Mouse (Mus musculus) midbrain, embryonic 14.5 days (tissue): ENCODE measurements around the gene Celf3. TPM values are rescaled to one million over a fixed set of nuclear protein-coding genes. Genes with fewer than 3 reads are reported as not detected.

ENCODE experiments used
- ATAC-seq: fragments of 200-750 bp; cut with Nextera tagmentation; 2 replicates; pipeline ENCODE4 v1.8.0; 2017; ENCODE audit warnings: moderate number of reproducible peaks, moderate library complexity; ENCODE audit not compliant: low FRiP score, low TSS enrichment
- DNase-seq: peaks from one replicate; pipeline ENCODE4 v3.0.0-alpha.2; 2015
- H3K27ac ChIP-seq: fragments of 300-500 bp; sonication (generic); replicated peaks from 2 replicates; pipeline ENCODE4 v1.5.1; 2014; ENCODE audit warnings: mild to moderate bottlenecking, low read depth, low read length, moderate library complexity
- H3K27me3 ChIP-seq: fragments of 300-500 bp; sonication (generic); 2 replicates; pipeline ENCODE4 v1.6.1; 2014; ENCODE audit warnings: low read length, control low read depth, mixed read lengths; ENCODE audit not compliant: control insufficient read depth, insufficient read depth
- H3K36me3 ChIP-seq: fragments of 300-500 bp; sonication (generic); 2 replicates; pipeline ENCODE4 v1.6.1; 2014; ENCODE audit warnings: low read length, control low read depth; ENCODE audit not compliant: control insufficient read depth, insufficient read depth
- H3K4me1 ChIP-seq: fragments of 300-500 bp; sonication (generic); 2 replicates; pipeline ENCODE4 v1.6.1; 2014; ENCODE audit warnings: mild to moderate bottlenecking, antibody characterized with exemption, low read length, control low read depth; ENCODE audit not compliant: control insufficient read depth, insufficient read depth
- H3K4me2 ChIP-seq: fragments of 300-500 bp; sonication (generic); 2 replicates; pipeline ENCODE4 v1.6.1; 2014; ENCODE audit warnings: mild to moderate bottlenecking, low read length, moderate library complexity
- H3K4me3 ChIP-seq: fragments of 300-500 bp; sonication (generic); replicated peaks from 2 replicates; pipeline ENCODE4 v1.5.1; 2014; ENCODE audit warnings: low read depth, low read length
- H3K9ac ChIP-seq: fragments of 300-500 bp; sonication (generic); replicated peaks from 2 replicates; pipeline ENCODE4 v1.6.1; 2014; ENCODE audit warnings: mild to moderate bottlenecking, low read length, moderate library complexity
- H3K9me3 ChIP-seq: fragments of 300-500 bp; sonication (generic); 2 replicates; pipeline ENCODE4 v1.6.1; 2016; ENCODE audit warnings: low read length, control low read depth, mixed read lengths; ENCODE audit not compliant: control insufficient read depth
- WGBS: fragments of 180-500 bp; shearing (Covaris S2); extraction: QIAGEN DNeasy Blood & Tissue Kit; methylation state at CpG from one replicate; pipeline ENCODE4 v1.1.7; 2014; 5-methylcytosine and 5-hydroxymethylcytosine counted together
- polyA plus RNA-seq: library from polyadenylated mRNA; unstranded; fragments of >200 nt; fragmentation: Nextera tagmentation; extraction: Ambion mirVana; gene quantifications from 2 replicates; pipeline ENCODE4 v1.2.1, GENCODE M21; 2014

Gene Celf3
- 321 and 376 TPM in 2 replicates for polyA plus RNA-seq

- H3K9ac ChIP-seq, result peak within 1 kb of the TSS; percentile 95
- peak within 1 kb of the TSS; percentile 94 for H3K27ac ChIP-seq
- peak; percentile 92 for DNase-seq
- peak within 1 kb of the TSS; percentile 96 for H3K4me2 ChIP-seq
- H3K4me3 ChIP-seq, result peak within 1 kb of the TSS; percentile 73
- H3K4me1 ChIP-seq, result peaks cover 45% of the 10 kb centered on the region
- under 1% methylated on average over 14 of the region's 14 CpGs for WGBS
- peaks cover 24% of the 10 kb centered on the region for H3K36me3 ChIP-seq
- peak; percentile 92 for ATAC-seq
- no peaks in the 10 kb centered on the region for H3K27me3 ChIP-seq
- H3K9me3 ChIP-seq, result no peaks in the 10 kb centered on the region
These were observed at the start of gene Celf3 for GRCm38 (mm10) chr3:94477981-94478422. Celf3 (plus strand) TSS chr3:94478295.

- no peaks in the 10 kb centered on the region for H3K27me3 ChIP-seq
- H3K4me3 ChIP-seq, result no peak overlapping the region
- no peak overlapping the region for H3K9ac ChIP-seq
- H3K4me1 ChIP-seq, result no peaks in the 10 kb centered on the region
- DNase-seq (no peak), ATAC-seq (no peak)
- H3K36me3 ChIP-seq, result peaks cover 37% of the 10 kb centered on the region
- no peaks in the 10 kb centered on the region for H3K9me3 ChIP-seq
- WGBS, result 86% methylated on average over 2 of the region's 2 CpGs
- H3K27ac ChIP-seq, result no peak overlapping the region
- no peak overlapping the region for H3K4me2 ChIP-seq
These were observed 47.1 kb upstream of the Celf3 start for GRCm38 (mm10) chr3:94430980-94431379.

GRCm38 (mm10) chr3:94434305-94434704, 43.8 kb upstream of the Celf3 start:
- H3K9me3 ChIP-seq, result no peaks in the 10 kb centered on the region
- ATAC-seq (no peak), DNase-seq (no peak)
- H3K9ac ChIP-seq, result no peak overlapping the region
- peaks cover 14% of the 10 kb centered on the region for H3K36me3 ChIP-seq
- H3K4me1 ChIP-seq, result no peaks in the 10 kb centered on the region
- no peak overlapping the region for H3K4me2 ChIP-seq
- 94% methylated on average over 2 of the region's 2 CpGs for WGBS
- H3K27ac ChIP-seq, result no peak overlapping the region
- H3K4me3 ChIP-seq, result no peak overlapping the region
- no peaks in the 10 kb centered on the region for H3K27me3 ChIP-seq

GRCm38 (mm10) chr3:94436420-94436819, 41.7 kb upstream of the Celf3 start:
- Histone ChIP-seq H3K4me1 (no peaks in the 10 kb centered on the region), H3K9ac (no peak overlapping the region), H3K9me3 (no peaks in the 10 kb centered on the region), H3K27me3 (no peaks in the 10 kb centered on the region), H3K27ac (no peak overlapping the region), H3K4me3 (no peak overlapping the region), H3K36me3 (no peaks in the 10 kb centered on the region; the same call in 1 of the 2 replicates), H3K4me2 (no peak overlapping the region)
- 83% methylated on average over 9 of the region's 9 CpGs for WGBS
- DNase-seq (no peak), ATAC-seq (no peak)

- DNase-seq, result peak; percentile 53
- WGBS, result 39% methylated on average over 3 of the region's 3 CpGs
- no peak overlapping the region for H3K27ac ChIP-seq
- no peak overlapping the region for H3K4me2 ChIP-seq
- 0 out of 2 replicates have a peak, but pooled peaks cover 5% of the 10 kb centered on the region for H3K4me1 ChIP-seq
- H3K36me3 ChIP-seq, result peaks cover 15% of the 10 kb centered on the region
- H3K9ac ChIP-seq, result no peak overlapping the region
- H3K9me3 ChIP-seq, result no peaks in the 10 kb centered on the region
- no peak overlapping the region for H3K4me3 ChIP-seq
- ATAC-seq, result no peak
- H3K27me3 ChIP-seq, result no peaks in the 10 kb centered on the region
These were observed 36.9 kb upstream of the Celf3 start for GRCm38 (mm10) chr3:94441182-94441581.

GRCm38 (mm10) chr3:94442951-94443596, 35.0 kb upstream of the Celf3 start, which contains the start of gene Mrpl9:
Mrpl9 (plus strand) TSS chr3:94443318.
- ATAC-seq, result peak; percentile 98
- H3K4me3 ChIP-seq, result peak within 1 kb of the TSS; percentile 98
- 0 out of 2 replicates have a peak, but pooled peaks cover 5% of the 10 kb centered on the region for H3K4me1 ChIP-seq
- H3K9me3 ChIP-seq, result no peaks in the 10 kb centered on the region
- H3K4me2 ChIP-seq, result peak within 1 kb of the TSS; percentile 87
- WGBS, result under 1% methylated on average over 39 of the region's 39 CpGs
- peaks cover 34% of the 10 kb centered on the region for H3K36me3 ChIP-seq
- H3K9ac ChIP-seq, result peak within 1 kb of the TSS; percentile 93
- peak; percentile 98 for DNase-seq
- H3K27me3 ChIP-seq, result no peaks in the 10 kb centered on the region
- peak within 1 kb of the TSS; percentile 74 for H3K27ac ChIP-seq

GRCm38 (mm10) chr3:94443597-94443964, 34.5 kb upstream of the Celf3 start, which contains the start of gene Oaz3:
Oaz3 (minus strand) TSS chr3:94443915.
- WGBS, result under 1% methylated on average over 24 of the region's 24 CpGs
- no peak for ATAC-seq
- Histone ChIP-seq H3K27ac (peak within 1 kb of the TSS; percentile 74), H3K27me3 (no peaks in the 10 kb centered on the region), H3K4me2 (peak within 1 kb of the TSS; percentile 87), H3K4me3 (peak within 1 kb of the TSS; percentile 98), H3K9me3 (no peaks in the 10 kb centered on the region), H3K4me1 (0 out of 2 replicates have a peak, but pooled peaks cover 5% of the 10 kb centered on the region), H3K36me3 (peaks cover 38% of the 10 kb centered on the region), H3K9ac (peak within 1 kb of the TSS; percentile 93)
- DNase-seq, result no peak

GRCm38 (mm10) chr3:94449377-94449776, 28.7 kb upstream of the Celf3 start:
- Histone ChIP-seq H3K27ac (no peak overlapping the region), H3K4me3 (no peak overlapping the region), H3K9ac (no peak overlapping the region), H3K27me3 (no peaks in the 10 kb centered on the region), H3K9me3 (no peaks in the 10 kb centered on the region), H3K4me2 (no peak overlapping the region), H3K4me1 (no peaks in the 10 kb centered on the region), H3K36me3 (peaks cover 59% of the 10 kb centered on the region)
- no peak for DNase-seq
- 91% methylated on average over 2 of the region's 2 CpGs for WGBS
- ATAC-seq, result no peak

- Histone ChIP-seq H3K36me3 (no peaks in the 10 kb centered on the region), H3K4me2 (peak overlapping the region; percentile 49), H3K4me1 (no peaks in the 10 kb centered on the region), H3K27ac (0 out of 2 replicates have a peak overlapping the region, but pooled peaks have one; percentile 0), H3K9ac (peak overlapping the region; percentile 36), H3K27me3 (no peaks in the 10 kb centered on the region), H3K9me3 (no peaks in the 10 kb centered on the region), H3K4me3 (peak overlapping the region; percentile 34)
- 1% methylated on average over 12 of the region's 12 CpGs for WGBS
- peak; percentile 85 for ATAC-seq
- peak; percentile 99 for DNase-seq
These were observed 21.5 kb upstream of the Celf3 start for GRCm38 (mm10) chr3:94456529-94457000.
